12 mouse cellular contexts compared by ENCODE assay signal in genomic region chr5:123416566-123417518, GRCm38 (mm10). TPM values are rescaled to one million over a fixed set of nuclear protein-coding genes. Genes with fewer than 3 reads are reported as not detected.
DNase-seq lines count a peak whose midpoint lies in the region; ATAC-seq and TF ChIP-seq lines count a peak whose summit lies in the region.
"Had no signal": no experiment of that assay in that cellular context is flagged by ENCODE, and none has a peak within 500 bp of the region (broad histone marks: within the 10 kb centered on the region; RNA-seq: fewer than 3 reads in every experiment).

No protein-coding gene starts in this region.

- no peak overlapping the region for H3K4me2 ChIP-seq in hindbrain, postnatal 0 days (ENCODE audit: low read depth, low read length)
- H3K4me2 ChIP-seq in hindbrain, embryonic 14.5 days (replicated peaks) = no peak overlapping the region
- H3K4me2 ChIP-seq in intestine, embryonic 15.5 days (replicated peaks) = no peak overlapping the region
- H3K4me2 ChIP-seq: embryonic facial prominence, embryonic 13.5 days; limb, embryonic 13.5 days had no signal

- no peak overlapping the region for H3K9ac ChIP-seq in hindbrain, postnatal 0 days (replicated peaks; ENCODE audit: low read length)
- H3K9ac ChIP-seq in hindbrain, embryonic 14.5 days = no peak overlapping the region
- H3K9ac ChIP-seq in intestine, embryonic 15.5 days = no peak overlapping the region
- H3K9ac ChIP-seq: embryonic facial prominence, embryonic 13.5 days; limb, embryonic 13.5 days had no signal

- H3K4me3 ChIP-seq in hindbrain, postnatal 0 days (ENCODE audit: low read length) = no peak overlapping the region
- H3K4me3 ChIP-seq in hindbrain, embryonic 14.5 days (replicated peaks; ENCODE audit: low read length) = no peak overlapping the region
- H3K4me3 ChIP-seq in intestine, embryonic 15.5 days (replicated peaks) = no peak overlapping the region
- H3K4me3 ChIP-seq: embryonic facial prominence, embryonic 13.5 days; limb, embryonic 13.5 days had no signal

- no peak for TF ChIP-seq CTCF in hindbrain, postnatal 0 days (IDR thresholded peaks at IDR 0.05; ENCODE audit: low read depth)

- no peaks in the 10 kb centered on the region for H3K9me3 ChIP-seq in hindbrain, postnatal 0 days (ENCODE audit: low read length)
- no peaks in the 10 kb centered on the region for H3K9me3 ChIP-seq in hindbrain, embryonic 14.5 days (ENCODE audit: control insufficient read depth, low read length)
- H3K9me3 ChIP-seq in intestine, embryonic 15.5 days = no peaks in the 10 kb centered on the region
- H3K9me3 ChIP-seq: embryonic facial prominence, embryonic 13.5 days; limb, embryonic 13.5 days had no signal

- no peaks in the 10 kb centered on the region for H3K36me3 ChIP-seq in hindbrain, postnatal 0 days (ENCODE audit: insufficient read depth, low read length)
- H3K36me3 ChIP-seq in hindbrain, embryonic 14.5 days (replicated peaks; ENCODE audit: control insufficient read depth, insufficient read depth) = no peaks in the 10 kb centered on the region
- H3K36me3 ChIP-seq in intestine, embryonic 15.5 days = no peaks in the 10 kb centered on the region
- H3K36me3 ChIP-seq: embryonic facial prominence, embryonic 13.5 days; limb, embryonic 13.5 days had no signal

- no peak for DNase-seq in hindbrain, postnatal 0 days (ENCODE audit: low spot score)
- no peak for DNase-seq in hindbrain, embryonic 14.5 days (ENCODE audit: low spot score)
- peak; percentile 78 for DNase-seq in Muller cell, postnatal 12 days (ENCODE audit: inconsistent ontology term)
- peak; percentile 80 for DNase-seq in brain, adult 2 months (ENCODE audit: low read depth, low spot score)
- DNase-seq in right cerebral cortex, adult 2 months (ENCODE audit: low spot score in 2 of 2) = no peak
- DNase-seq in spleen, postnatal 10 days (ENCODE audit: low spot score in 2 of 2) = no peak
- no peak for DNase-seq in frontal cortex, postnatal 10 days (ENCODE audit: low spot score in 2 of 2)

- WGBS in hindbrain, postnatal 0 days = 58% methylated on average over 8 of the region's 8 CpGs
- 59% methylated on average over 8 of the region's 8 CpGs for WGBS in hindbrain, embryonic 14.5 days
- 65% methylated on average over 8 of the region's 8 CpGs for WGBS in intestine, embryonic 15.5 days

- 0 out of 2 replicates have a peak, but pooled peaks cover 9% of the 10 kb centered on the region for H3K4me1 ChIP-seq in hindbrain, postnatal 0 days (ENCODE audit: insufficient read depth, low read length)
- peaks cover 17% of the 10 kb centered on the region; the same call in 1 of the 2 replicates for H3K4me1 ChIP-seq in hindbrain, embryonic 14.5 days (replicated peaks; ENCODE audit: control insufficient read depth, insufficient read depth, low read length)
- H3K4me1 ChIP-seq in intestine, embryonic 15.5 days (replicated peaks) = peaks cover 16% of the 10 kb centered on the region

- H3K27ac ChIP-seq in hindbrain, postnatal 0 days = 0 out of 2 replicates have a peak overlapping the region, but pooled peaks have one; percentile 29
- H3K27ac ChIP-seq in hindbrain, embryonic 14.5 days = no peak overlapping the region
- H3K27ac ChIP-seq in intestine, embryonic 15.5 days = 0 out of 2 replicates have a peak overlapping the region, but pooled peaks have one; percentile 17
- H3K27ac ChIP-seq: embryonic facial prominence, embryonic 13.5 days; kidney, postnatal 0 days; limb, embryonic 13.5 days; macrophage had no signal

- H3K27me3 ChIP-seq in hindbrain, postnatal 0 days (ENCODE audit: insufficient read depth, low read length) = no peaks in the 10 kb centered on the region
- no peaks in the 10 kb centered on the region for H3K27me3 ChIP-seq in hindbrain, embryonic 14.5 days (ENCODE audit: control insufficient read depth, insufficient read depth, low read length)
- H3K27me3 ChIP-seq in intestine, embryonic 15.5 days (replicated peaks) = no peaks in the 10 kb centered on the region
- H3K27me3 ChIP-seq: embryonic facial prominence, embryonic 13.5 days; limb, embryonic 13.5 days had no signal

- ATAC-seq in hindbrain, postnatal 0 days = no peak
- ATAC-seq in hindbrain, embryonic 14.5 days (ENCODE audit: low FRiP score) = no peak
- 0 out of 2 replicates have a peak, but pooled peaks have one; percentile 19 for ATAC-seq in intestine, embryonic 15.5 days

RNA-seq across cellular contexts. Expression of gene Mlxip, which starts 22.2 kb away (rescaled TPM):
- 16.8 and 17.9 TPM in 2 replicates for total RNA-seq in hindbrain, postnatal 0 days (2014; rRNA removed)
- polyA plus RNA-seq in hindbrain, postnatal 0 days (2015; fragmentation: Nextera tagmentation; extraction: Ambion mirVana) = 8.7 and 12.5 TPM in 2 replicates
- polyA plus RNA-seq in hindbrain, embryonic 14.5 days (2014; fragmentation: Nextera tagmentation; extraction: Ambion mirVana) = 21.1 and 21.7 TPM in 2 replicates
- 19.2 and 22.4 TPM in 2 replicates for polyA plus RNA-seq in intestine, embryonic 15.5 days (2015; fragmentation: Nextera tagmentation; extraction: Ambion mirVana)

Comparison
In these comparisons a context has a peak if more than half of its experiments do, and no peak if none do; other contexts are left out.
1. DNase-seq: peak in Muller cell, postnatal 12 days (single experiment) and brain, adult 2 months (single experiment); none in hindbrain, postnatal 0 days (single experiment), hindbrain, embryonic 14.5 days (single experiment), right cerebral cortex, adult 2 months (0 of 2), spleen, postnatal 10 days (0 of 2) and frontal cortex, postnatal 10 days (0 of 2).